Mouse (Mus musculus) kidney, adult 2 months (tissue): ENCODE results near the gene Bphl.

ENCODE experiments used
- CTCF ChIP-seq: fragments of 200-500 bp; conservative IDR thresholded peaks from 2 replicates; pipeline ENCODE4 v1.5.1; 2011; ENCODE audit warnings: low read depth, mild to moderate bottlenecking, control low read depth, low read length, moderate library complexity, mixed read lengths; ENCODE audit not compliant: insufficient read depth, insufficient read length
- POLR2A ChIP-seq: fragments of 200-500 bp; IDR thresholded peaks from one replicate; pipeline ENCODE4 v1.6.1; 2011; ENCODE audit warnings: low read depth, low read length, control low read depth

DNA sequence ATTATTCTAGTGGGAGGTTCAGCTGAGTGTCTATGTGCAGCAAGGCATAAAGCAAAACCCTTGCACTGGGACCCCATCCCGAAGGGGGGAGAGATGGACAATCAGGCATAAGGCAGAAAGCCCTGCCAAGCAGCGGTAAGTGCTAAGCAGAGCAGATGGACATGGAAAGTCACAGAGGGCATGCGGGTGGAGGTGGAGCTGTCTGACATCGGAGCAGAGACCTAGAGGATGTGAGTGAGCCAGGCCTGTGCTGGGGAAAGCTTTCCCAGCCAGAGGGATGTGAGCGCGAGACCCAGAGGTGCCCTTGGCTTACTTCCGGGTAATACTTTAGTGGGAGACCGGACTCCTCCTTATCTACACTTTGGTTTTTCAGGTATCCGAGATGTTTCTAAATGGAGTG lies 22.7 kb downstream of the Bphl start:
- TF ChIP-seq CTCF: no peak
- no peak for TF ChIP-seq POLR2A
